Mouse (Mus musculus) gastrocnemius, postnatal 36 days (tissue): ENCODE measurements around the gene Gm21800. TPM values are rescaled to one million over a fixed set of nuclear protein-coding genes. Genes with fewer than 3 reads are reported as not detected.
"Not testable (repeated sequence)": the region's sequence is repeated elsewhere in the genome, so short reads cannot be mapped to it uniquely, and the experiment has no call there.

Experiments
- DNase-seq, 2 experiments: peaks; one replicate each; pipeline ENCODE4 v3.0.0; 2022
- intact Hi-C: fragments of 180-260 bp; cut with DNase I; formaldehyde crosslinking; loops from one replicate; pipeline ENCODE4 v1.15.1; 2025
- long read RNA-seq, 2 experiments: library from polyadenylated mRNA; stranded (forward); transcript quantifications; one replicate each; pipeline ENCODE4 v2.0.0; 2021
- total RNA-seq, 2 experiments: library from RNA; stranded (reverse); gene quantifications; 2 replicates each; pipeline ENCODE4 v1.2.3; 2021

Gm21800 gene
- not detected for total RNA-seq
- long read RNA-seq, experiment 1 = 0 reads
- long read RNA-seq, experiment 2 = 0 reads

DNA sequence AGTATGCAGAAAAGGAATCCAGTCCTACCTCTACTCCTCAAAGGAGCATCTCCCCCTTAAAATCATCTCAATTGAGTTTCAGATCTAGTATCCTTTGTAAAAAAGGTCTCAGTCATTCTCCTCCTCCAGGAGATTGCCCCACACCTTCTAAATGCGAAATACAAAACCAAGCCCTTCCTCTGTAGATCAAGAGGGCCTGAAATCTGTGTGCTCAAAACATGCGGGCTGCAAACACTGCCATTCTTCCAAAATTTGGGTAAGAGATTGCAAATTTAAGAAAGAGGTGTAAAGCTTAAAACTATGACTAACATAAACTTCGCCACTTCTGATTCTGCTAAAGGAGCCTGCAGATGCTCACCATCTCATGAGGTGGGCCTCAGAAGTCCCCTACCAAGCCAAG lies at the start of gene Gm21800:
Gm21800 (plus strand) TSS at position 301 of the 400 bp plus-strand sequence.
- intact Hi-C loops, DNase-seq: not testable (repeated sequence)
